Mouse (Mus musculus) kidney, postnatal 0 days (tissue): Measurements from ENCODE around the gene Gstz1. TPM values are rescaled to one million over a fixed set of nuclear protein-coding genes. Genes with fewer than 3 reads are reported as not detected.
"Not testable (repeated sequence)": the region's sequence is repeated elsewhere in the genome, so short reads cannot be mapped to it uniquely, and the experiment has no call there.

Experiments
- ATAC-seq: fragments of 200-750 bp; cut with Nextera tagmentation; replicated peaks from 2 replicates; pipeline ENCODE4 v1.8.0; 2017; ENCODE audit warnings: low read depth, moderate number of reproducible peaks, moderate TSS enrichment, moderate library complexity; ENCODE audit not compliant: low FRiP score
- DNase-seq: peaks from one replicate; pipeline ENCODE4 v3.0.0-alpha.2; 2016; ENCODE audit warnings: low spot score
- H3K27ac ChIP-seq: fragments of 300-500 bp; sonication (generic); 2 replicates; pipeline ENCODE4 v1.5.1; 2014; ENCODE audit warnings: mild to moderate bottlenecking
- H3K27me3 ChIP-seq: fragments of 300-500 bp; sonication (generic); 2 replicates; pipeline ENCODE4 v1.6.1; 2014; ENCODE audit warnings: low read length, mixed read lengths; ENCODE audit not compliant: insufficient read depth
- H3K36me3 ChIP-seq: fragments of 300-500 bp; sonication (generic); 2 replicates; pipeline ENCODE4 v1.6.1; 2014; ENCODE audit warnings: low read length, mixed read lengths; ENCODE audit not compliant: insufficient read depth
- H3K4me1 ChIP-seq: fragments of 300-500 bp; sonication (generic); replicated peaks from 2 replicates; pipeline ENCODE4 v1.6.1; 2014; ENCODE audit warnings: antibody characterized with exemption, low read length, mixed read lengths; ENCODE audit not compliant: insufficient read depth
- H3K4me2 ChIP-seq: fragments of 300-500 bp; sonication (generic); 2 replicates; pipeline ENCODE4 v1.6.1; 2014; ENCODE audit warnings: mild to moderate bottlenecking, low read length, moderate library complexity, mixed read lengths
- H3K4me3 ChIP-seq: fragments of 300-500 bp; sonication (generic); replicated peaks from 2 replicates; pipeline ENCODE4 v1.5.1; 2014; ENCODE audit warnings: low read depth, low read length
- H3K9ac ChIP-seq: fragments of 300-500 bp; sonication (generic); 2 replicates; pipeline ENCODE4 v1.6.1; 2014; ENCODE audit warnings: low read depth, low read length
- H3K9me3 ChIP-seq: fragments of 300-500 bp; sonication (generic); replicated peaks from 2 replicates; pipeline ENCODE4 v1.6.1; 2016; ENCODE audit warnings: low read length, inconsistent platforms, mixed read lengths
- CTCF ChIP-seq: IDR thresholded peaks from 2 replicates; pipeline ENCODE4 v1.5.1; 2016; ENCODE audit warnings: antibody characterized with exemption, low read depth, mild to moderate bottlenecking, moderate library complexity
- WGBS: fragments of 180-500 bp; shearing (Covaris S2); extraction: QIAGEN DNeasy Blood & Tissue Kit; methylation state at CpG from one replicate; pipeline ENCODE4 v1.1.7; 2014; 5-methylcytosine and 5-hydroxymethylcytosine counted together
- polyA plus RNA-seq: library from polyadenylated mRNA; unstranded; fragments of >200 nt; fragmentation: Nextera tagmentation; extraction: Ambion mirVana; gene quantifications from 2 replicates; pipeline ENCODE4 v1.2.1, GENCODE M21; 2015

Gene Gstz1
- polyA plus RNA-seq, 1 experiment from 2014 or later = 89.7 TPM

DNA sequence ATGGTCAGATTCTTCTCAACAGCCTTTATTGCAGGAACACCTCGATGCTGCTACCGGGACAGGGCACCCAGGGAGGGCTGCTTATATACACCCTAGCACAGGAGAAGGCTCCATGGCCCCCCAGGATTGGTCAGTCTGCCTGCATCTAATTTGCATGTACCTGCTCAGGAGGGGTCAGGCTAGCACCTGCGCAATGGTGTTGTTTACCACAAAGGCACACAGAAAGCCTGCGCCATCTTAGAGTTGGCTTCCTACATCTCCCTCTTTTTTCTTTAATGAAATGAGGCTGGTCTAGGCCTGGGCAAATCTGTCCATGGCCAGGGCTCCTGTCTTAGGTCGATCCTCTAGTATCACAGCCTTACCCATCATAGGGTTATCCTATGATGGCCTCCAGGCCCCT lies 2.5 kb downstream of the Gstz1 start:
- Histone ChIP-seq H3K27me3 (no peaks in the 10 kb centered on the region), H3K27ac (no peak overlapping the region), H3K36me3 (no peaks in the 10 kb centered on the region), H3K4me2 (no peak overlapping the region), H3K9ac (no peak overlapping the region), H3K4me1 (0 out of 2 replicates have a peak, but pooled peaks cover 4% of the 10 kb centered on the region), H3K4me3 (no peak overlapping the region), H3K9me3 (no peaks in the 10 kb centered on the region)
- ATAC-seq (no peak), DNase-seq (no peak)
- 98% methylated on average over 5 of the region's 5 CpGs for WGBS
- no peak for TF ChIP-seq CTCF

DNA sequence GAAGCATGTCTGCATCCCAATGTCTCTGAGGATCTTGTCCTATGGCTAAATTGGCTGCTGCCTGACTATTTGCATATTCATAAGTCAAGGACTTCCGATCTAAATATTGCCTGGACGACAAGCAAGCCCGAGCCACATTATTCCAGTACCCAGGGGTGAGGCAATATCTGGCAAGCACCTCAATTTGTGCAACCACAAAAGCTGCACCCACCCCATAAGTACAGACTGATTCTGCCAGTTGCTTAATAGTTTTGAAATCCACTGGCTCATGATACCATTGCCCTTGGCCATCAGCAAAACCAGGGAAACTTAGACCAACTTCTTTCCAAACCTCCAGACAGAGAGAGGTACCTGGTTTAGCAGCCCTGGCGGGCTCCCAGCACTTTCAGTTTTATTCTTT lies 7.5 kb downstream of the Gstz1 start:
- not testable (repeated sequence) for H3K4me3 ChIP-seq, H3K9ac ChIP-seq, H3K9me3 ChIP-seq, H3K36me3 ChIP-seq, H3K27me3 ChIP-seq, H3K27ac ChIP-seq, ATAC-seq, H3K4me1 ChIP-seq, H3K4me2 ChIP-seq, DNase-seq
- 93% methylated on average over 4 of the region's 4 CpGs for WGBS

DNA sequence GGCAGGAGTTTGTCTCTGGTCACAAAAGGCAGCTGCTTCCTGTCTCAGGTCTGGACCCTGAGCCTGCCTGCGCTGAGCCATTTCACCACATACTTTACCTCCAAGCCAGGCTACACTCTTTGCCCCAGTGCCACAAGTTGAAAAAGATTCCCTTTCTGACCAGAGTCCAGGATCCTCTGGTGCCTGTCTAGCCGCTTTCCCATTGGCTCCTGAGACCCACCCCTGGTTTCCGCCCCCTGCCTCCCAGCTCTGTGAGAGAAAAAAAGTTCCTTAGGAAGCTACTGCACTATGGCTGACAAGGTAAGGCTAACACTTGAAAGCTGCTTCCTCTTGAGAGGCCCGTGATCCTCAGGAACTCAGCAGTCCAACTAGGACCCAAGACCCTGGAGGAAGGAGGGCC lies 10.4 kb downstream of the Gstz1 start:
- ATAC-seq = peak; percentile 95
- H3K27me3 ChIP-seq = no peaks in the 10 kb centered on the region
- peak overlapping the region; percentile 70; the same call in 1 of the 2 replicates for H3K27ac ChIP-seq
- H3K9ac ChIP-seq = peak overlapping the region; percentile 15; the same call in 1 of the 2 replicates
- TF ChIP-seq CTCF = peak; percentile 2; the same call in 1 of the 2 replicates
- H3K4me1 ChIP-seq = no peaks in the 10 kb centered on the region
- DNase-seq = peak; percentile 49
- H3K9me3 ChIP-seq = no peaks in the 10 kb centered on the region
- 50% methylated on average over 4 of the region's 4 CpGs for WGBS
- H3K4me2 ChIP-seq = peak overlapping the region; percentile 14; the same call in 1 of the 2 replicates
- no peak overlapping the region for H3K4me3 ChIP-seq
- no peaks in the 10 kb centered on the region for H3K36me3 ChIP-seq

DNA sequence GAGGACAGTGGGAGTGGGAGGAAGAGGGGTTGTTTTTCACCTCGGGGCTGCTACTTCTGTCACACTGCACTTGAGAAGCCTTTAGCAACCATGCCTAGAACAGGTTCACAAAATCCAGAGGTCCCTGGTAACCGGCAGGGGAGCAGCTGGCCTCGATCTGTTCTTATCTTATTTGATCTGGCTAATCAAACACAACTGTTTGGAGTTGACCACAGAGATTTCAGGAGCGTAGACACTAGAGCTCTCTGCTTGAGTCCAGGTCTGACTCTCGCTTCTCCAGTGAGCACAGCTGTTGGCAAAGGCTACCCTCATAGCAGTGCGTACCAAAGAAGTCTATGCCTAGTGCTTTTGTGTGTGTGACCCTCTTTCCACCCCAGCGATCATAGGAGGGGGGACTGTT lies 11.1 kb downstream of the Gstz1 start:
- Histone ChIP-seq H3K9me3 (no peaks in the 10 kb centered on the region), H3K9ac (peak overlapping the region; percentile 15; the same call in 1 of the 2 replicates), H3K27me3 (no peaks in the 10 kb centered on the region), H3K4me3 (no peak overlapping the region), H3K27ac (peak overlapping the region; percentile 55; the same call in 1 of the 2 replicates), H3K4me1 (no peaks in the 10 kb centered on the region), H3K4me2 (peak overlapping the region; percentile 14; the same call in 1 of the 2 replicates), H3K36me3 (no peaks in the 10 kb centered on the region)
- TF ChIP-seq CTCF = no peak
- DNase-seq (peak; percentile 5), ATAC-seq (no peak)
- 53% methylated on average over 7 of the region's 7 CpGs for WGBS

DNA sequence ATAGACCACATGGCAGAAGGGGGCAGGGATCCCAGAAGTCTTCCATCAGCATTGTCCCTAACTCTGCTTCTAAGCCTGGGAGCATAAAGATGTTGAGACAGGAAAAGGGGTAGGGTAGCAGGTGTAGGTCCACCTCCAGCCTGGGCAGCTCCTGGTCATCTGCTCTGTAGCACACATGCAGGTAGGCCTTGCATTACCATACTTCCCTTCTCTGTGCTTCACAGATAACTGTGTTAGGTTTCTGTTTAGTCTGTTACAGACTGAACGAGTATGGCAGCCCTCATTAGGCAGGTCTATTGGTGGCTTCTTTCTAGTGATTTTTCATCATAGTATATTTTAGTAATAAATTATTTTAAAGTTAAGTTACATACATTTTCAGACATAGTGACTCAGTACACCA lies 13.3 kb downstream of the Gstz1 start:
- Histone ChIP-seq H3K4me1 (no peaks in the 10 kb centered on the region), H3K4me3 (no peak overlapping the region), H3K27me3 (no peaks in the 10 kb centered on the region), H3K9me3 (no peaks in the 10 kb centered on the region), H3K27ac (no peak overlapping the region), H3K9ac (no peak overlapping the region), H3K36me3 (no peaks in the 10 kb centered on the region; the same call in 1 of the 2 replicates), H3K4me2 (no peak overlapping the region)
- TF ChIP-seq CTCF = no peak
- DNase-seq (no peak), ATAC-seq (no peak)
- WGBS = 79% methylated on average over 1 of the region's 1 CpGs

DNA sequence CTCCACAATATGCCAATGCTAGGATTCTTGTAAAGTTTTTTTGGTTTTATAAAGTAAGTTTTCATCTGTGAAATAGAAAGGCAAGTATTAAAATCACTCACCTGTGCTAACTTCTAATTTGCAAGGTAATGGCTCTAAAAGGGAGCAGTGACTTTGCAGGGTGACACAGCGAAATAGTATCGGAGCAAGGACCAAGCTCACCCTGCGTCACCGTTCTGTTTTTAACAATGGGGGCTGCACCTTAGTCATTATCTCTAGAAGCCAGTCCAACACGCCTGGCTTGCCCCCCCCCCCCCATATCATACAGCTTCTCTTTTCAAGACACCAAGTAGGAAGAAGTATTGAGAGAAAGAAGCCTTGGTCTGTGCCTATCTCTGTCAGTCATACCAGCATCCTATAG lies 13.8 kb downstream of the Gstz1 start:
- no peak for ATAC-seq
- Histone ChIP-seq H3K9me3 (no peaks in the 10 kb centered on the region), H3K4me3 (no peak overlapping the region), H3K9ac (no peak overlapping the region), H3K27ac (no peak overlapping the region), H3K4me2 (no peak overlapping the region), H3K36me3 (no peaks in the 10 kb centered on the region; the same call in 1 of the 2 replicates), H3K27me3 (no peaks in the 10 kb centered on the region), H3K4me1 (no peaks in the 10 kb centered on the region)
- 95% methylated on average over 5 of the region's 5 CpGs for WGBS
- no peak for DNase-seq
- no peak for TF ChIP-seq CTCF
